Mouse (Mus musculus): ENCODE measurements around the gene Pheta1.
"Not testable (repeated sequence)": the region's sequence is repeated elsewhere in the genome, so short reads cannot be mapped to it uniquely, and the experiment has no call there.

The Pheta1 gene

GRCm38 (mm10) chr5:121843138-121843905, 5.5 kb upstream of the Pheta1 start:
- no peak for DNase-seq (ENCODE audit: low spot score)

GRCm38 (mm10) chr5:121845361-121845760, 3.4 kb upstream of the Pheta1 start:
- no peak for DNase-seq (ENCODE audit: low spot score)

- DNase-seq (ENCODE audit: low spot score): no peak
Observed at GRCm38 (mm10) chr5:121846322-121846721, 2.5 kb upstream of the Pheta1 start.

GRCm38 (mm10) chr5:121847269-121847668, 1.5 kb upstream of the Pheta1 start:
- DNase-seq (ENCODE audit: low spot score): not testable (repeated sequence)

- peak; percentile 60 for DNase-seq (ENCODE audit: low spot score)
Observed at GRCm38 (mm10) chr5:121848035-121848519, 707 bp upstream of the Pheta1 start.

GRCm38 (mm10) chr5:121849478-121850349, 930 bp downstream of the Pheta1 start:
- DNase-seq (ENCODE audit: low spot score): no peak

- DNase-seq (ENCODE audit: low spot score): peak; percentile 92
Observed at GRCm38 (mm10) chr5:121853368-121854051, 4.7 kb downstream of the Pheta1 start.

GRCm38 (mm10) chr5:121854768-121855167, 6.0 kb downstream of the Pheta1 start:
- no peak for DNase-seq (ENCODE audit: low spot score)

- no peak for DNase-seq (ENCODE audit: low spot score)
Observed at GRCm38 (mm10) chr5:121856740-121857139, 8.0 kb downstream of the Pheta1 start.

GRCm38 (mm10) chr5:121858427-121858826, 9.6 kb downstream of the Pheta1 start:
- no peak for DNase-seq (ENCODE audit: low spot score)

- DNase-seq (ENCODE audit: low spot score): no peak
Observed at GRCm38 (mm10) chr5:121861964-121862363, 13.2 kb downstream of the Pheta1 start.

- no peak for DNase-seq (ENCODE audit: low spot score)
Observed at GRCm38 (mm10) chr5:121864330-121864729, 15.5 kb downstream of the Pheta1 start.

- no peak for DNase-seq (ENCODE audit: low spot score)
Observed at GRCm38 (mm10) chr5:121867963-121868362, 19.2 kb downstream of the Pheta1 start.

GRCm38 (mm10) chr5:121870832-121871231, 22.0 kb downstream of the Pheta1 start:
- DNase-seq (ENCODE audit: low spot score): no peak

GRCm38 (mm10) chr5:121871515-121872030, 22.8 kb downstream of the Pheta1 start:
- peak; percentile 43 for DNase-seq (ENCODE audit: low spot score)

GRCm38 (mm10) chr5:121872158-121872557, 23.4 kb downstream of the Pheta1 start:
- peak; percentile 81 for DNase-seq (ENCODE audit: low spot score)

GRCm38 (mm10) chr5:121875041-121875440, 26.3 kb downstream of the Pheta1 start:
- DNase-seq (ENCODE audit: low spot score): no peak

GRCm38 (mm10) chr5:121876901-121877300, 28.1 kb downstream of the Pheta1 start:
- DNase-seq (ENCODE audit: low spot score): no peak

- DNase-seq (ENCODE audit: low spot score): no peak
Observed at GRCm38 (mm10) chr5:121878703-121879102, 29.9 kb downstream of the Pheta1 start.

- DNase-seq (ENCODE audit: low spot score): peak; percentile 48
Observed at GRCm38 (mm10) chr5:121879211-121879610, 30.4 kb downstream of the Pheta1 start.

- no peak for DNase-seq (ENCODE audit: low spot score)
Observed at GRCm38 (mm10) chr5:121883356-121883755, 34.6 kb downstream of the Pheta1 start.

- DNase-seq (ENCODE audit: low spot score): no peak
Observed at GRCm38 (mm10) chr5:121889375-121889774, 40.6 kb downstream of the Pheta1 start.
